Mouse (Mus musculus) lung, postnatal 10 days (tissue): ENCODE data around the gene Sergef.

ENCODE experiments used
- DNase-seq: peaks from one replicate; pipeline ENCODE4 v3.0.0; 2021

The Sergef gene

DNA sequence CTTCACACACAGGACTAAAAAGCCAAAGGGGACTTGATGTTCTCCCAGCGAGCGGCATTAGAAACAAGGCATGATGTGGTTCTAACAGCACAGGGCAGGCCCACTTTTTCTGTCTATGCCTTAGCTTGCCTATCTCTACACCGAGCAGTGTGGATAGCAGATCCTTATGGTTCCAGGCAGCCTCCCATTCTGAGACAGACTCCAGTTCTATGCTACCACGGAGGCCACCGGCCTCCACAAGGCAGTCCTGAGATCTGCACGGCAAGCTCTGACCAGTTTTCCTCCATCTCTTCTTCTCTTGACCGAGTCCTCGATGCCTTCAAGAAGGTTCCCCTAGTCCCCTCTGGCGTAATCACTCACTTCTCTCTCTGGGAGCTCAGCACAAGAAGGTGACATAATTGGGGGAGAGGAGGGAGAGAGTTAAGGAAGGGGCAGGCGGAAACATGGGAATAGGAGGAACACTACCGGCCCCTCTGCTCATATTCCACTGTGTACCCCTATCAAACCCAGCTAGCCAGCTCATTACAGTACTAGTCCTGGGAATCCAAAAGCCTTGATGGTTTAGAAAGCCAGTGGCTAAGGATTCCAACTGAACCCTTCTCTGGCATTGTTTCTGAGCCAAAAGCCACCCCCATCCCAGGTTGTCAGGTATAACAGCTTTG, 104.7 kb downstream of the Sergef start:
- no peak for DNase-seq

- DNase-seq: no peak
These were observed 106.1 kb downstream of the Sergef start for GRCm38 (mm10) chr7:46533518-46533917.

GRCm38 (mm10) chr7:46531345-46531744, 108.3 kb downstream of the Sergef start:
- DNase-seq: no peak

GRCm38 (mm10) chr7:46529930-46530329, 109.7 kb downstream of the Sergef start:
- DNase-seq: no peak

DNA sequence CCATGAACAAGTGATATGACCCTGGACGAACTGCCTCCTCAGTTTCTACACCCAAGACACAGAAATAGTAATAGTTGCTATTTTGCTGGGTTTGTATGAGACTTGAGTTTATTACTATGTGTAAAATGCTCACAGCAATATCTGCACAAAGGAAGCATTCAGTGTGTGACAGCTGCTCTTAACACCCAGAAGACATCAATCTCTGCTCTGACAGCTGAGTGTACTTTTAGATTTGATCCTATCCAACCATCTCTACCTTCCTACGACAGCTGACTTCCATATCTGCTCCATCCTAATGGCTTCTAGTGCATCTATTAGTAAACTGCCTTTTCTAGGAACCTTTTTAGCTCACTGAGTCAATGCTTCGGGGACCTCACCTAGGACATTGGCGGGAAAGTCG, 110.3 kb downstream of the Sergef start:
- no peak for DNase-seq

DNA sequence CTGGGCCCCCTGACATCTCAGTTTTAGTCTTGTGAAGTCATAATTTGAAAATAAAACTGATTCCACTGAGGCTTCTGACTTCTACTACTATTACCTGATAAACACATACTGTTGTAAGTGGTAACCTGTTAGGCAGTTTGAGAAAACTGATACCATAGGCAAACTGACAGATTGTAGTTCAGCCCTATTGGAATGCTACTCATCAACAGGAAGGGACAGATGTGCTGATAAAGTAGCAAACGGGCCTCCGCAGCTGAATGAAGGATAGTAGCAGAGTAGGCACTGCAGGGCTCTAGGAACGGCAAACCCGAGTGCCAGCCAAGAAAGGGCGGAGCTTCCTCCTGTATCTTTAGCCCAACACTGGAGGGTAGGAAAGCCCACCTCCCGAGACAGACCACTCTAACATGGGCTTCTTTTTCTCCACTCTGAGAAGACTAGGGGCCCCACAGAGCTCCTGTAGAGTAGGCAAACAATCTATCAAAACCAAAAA, 112.9 kb downstream of the Sergef start:
- DNase-seq: no peak

- no peak for DNase-seq
These were observed 116.4 kb downstream of the Sergef start for GRCm38 (mm10) chr7:46523215-46523614.

DNA sequence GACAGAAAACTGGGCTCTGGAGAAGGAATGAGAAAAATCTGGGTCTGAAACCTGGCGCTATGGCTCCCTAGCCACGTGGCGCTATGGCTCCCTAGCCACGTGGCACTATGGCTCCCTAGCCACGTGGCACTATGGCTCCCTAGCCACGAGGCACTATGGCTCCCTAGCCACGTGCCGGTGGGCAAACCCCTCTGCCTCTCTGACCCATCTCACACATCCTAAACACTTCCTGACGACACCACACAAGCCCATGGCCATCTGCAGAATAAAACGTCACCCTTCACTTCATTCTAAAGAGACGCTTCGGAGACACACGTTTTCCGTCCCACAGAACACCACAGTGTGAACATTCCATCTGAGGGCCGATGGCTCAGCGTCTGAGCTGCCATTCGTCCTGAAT, 117.8 kb downstream of the Sergef start:
- DNase-seq: no peak

DNA sequence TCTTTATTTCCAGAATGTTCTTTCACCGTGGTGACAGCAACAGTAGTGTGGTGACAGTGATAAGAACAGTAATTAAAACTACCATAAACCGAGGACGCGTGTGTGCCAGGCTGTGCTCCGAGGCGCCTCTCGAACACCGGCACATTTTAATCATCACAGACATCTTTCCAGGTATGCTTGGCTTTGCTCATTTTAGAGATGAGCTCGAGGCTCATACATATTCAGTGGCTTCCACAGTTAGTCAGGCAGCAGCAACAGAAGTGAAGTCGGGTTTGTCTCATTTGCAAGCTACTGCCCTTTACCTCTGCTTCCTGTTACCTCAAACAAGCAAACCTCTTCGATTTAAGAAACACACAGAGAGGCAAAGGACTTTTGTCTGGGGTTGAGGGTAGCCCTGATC, 120.5 kb downstream of the Sergef start:
- no peak for DNase-seq

DNA sequence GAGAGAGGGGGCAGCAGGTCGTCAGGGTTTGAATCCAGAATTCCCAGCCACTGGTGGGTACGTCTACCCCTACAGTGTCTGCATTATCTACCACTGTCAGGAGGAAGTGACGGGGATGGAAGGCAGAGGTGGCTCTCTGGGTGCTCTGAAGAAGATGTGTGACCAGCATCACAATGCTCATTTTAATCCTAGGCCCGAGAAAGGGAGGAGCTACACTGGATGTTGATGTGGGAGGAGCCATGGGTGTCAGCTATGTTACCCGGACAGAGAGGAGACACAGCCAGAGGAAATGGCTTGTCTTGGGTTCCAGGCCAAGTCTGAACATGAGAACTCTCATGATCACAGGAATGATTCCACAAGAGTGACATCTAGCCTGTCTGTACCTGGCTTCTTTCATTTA, 122.4 kb downstream of the Sergef start:
- no peak for DNase-seq

DNA sequence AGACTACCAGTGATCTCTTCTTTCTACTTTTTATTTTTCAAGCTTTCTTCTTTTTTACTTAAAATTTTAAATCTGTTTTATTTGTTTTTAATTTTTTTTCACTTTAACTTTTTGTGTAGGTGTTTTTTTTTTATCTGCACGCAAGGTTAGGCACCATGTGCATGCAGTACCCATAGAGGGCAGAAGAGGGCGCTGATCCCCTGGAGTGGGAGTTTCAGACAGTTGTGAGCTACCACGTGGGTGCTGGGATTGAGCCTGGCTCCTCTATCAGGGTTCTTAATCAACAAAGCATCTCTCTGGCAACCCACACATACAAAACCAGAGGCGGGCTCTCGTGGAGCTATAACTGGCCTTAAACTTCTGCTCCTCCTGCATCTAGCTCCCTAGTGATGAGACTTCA, 123.6 kb downstream of the Sergef start:
- DNase-seq: no peak

DNA sequence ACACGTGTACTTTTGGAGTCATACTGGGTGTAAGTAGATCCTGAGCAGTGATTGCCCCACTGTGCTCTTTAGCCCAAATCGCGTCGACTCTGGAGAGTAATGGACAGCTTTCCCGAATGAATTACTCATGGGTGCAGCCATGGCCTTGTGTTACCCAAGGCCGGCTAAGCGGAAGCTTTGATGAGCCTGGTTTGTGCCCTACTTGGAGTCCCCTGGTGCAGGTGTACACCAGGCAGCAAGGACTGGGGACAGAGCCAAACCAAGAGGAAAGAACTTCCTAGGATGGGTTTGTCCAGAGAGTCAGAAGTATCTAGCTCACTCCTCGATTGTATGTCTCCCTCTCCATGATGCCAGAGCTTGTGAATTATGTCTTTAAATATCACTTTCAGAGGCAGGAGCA, 124.6 kb downstream of the Sergef start:
- no peak for DNase-seq

GRCm38 (mm10) chr7:46513562-46513961, 126.0 kb downstream of the Sergef start:
- DNase-seq: peak; percentile 10

DNA sequence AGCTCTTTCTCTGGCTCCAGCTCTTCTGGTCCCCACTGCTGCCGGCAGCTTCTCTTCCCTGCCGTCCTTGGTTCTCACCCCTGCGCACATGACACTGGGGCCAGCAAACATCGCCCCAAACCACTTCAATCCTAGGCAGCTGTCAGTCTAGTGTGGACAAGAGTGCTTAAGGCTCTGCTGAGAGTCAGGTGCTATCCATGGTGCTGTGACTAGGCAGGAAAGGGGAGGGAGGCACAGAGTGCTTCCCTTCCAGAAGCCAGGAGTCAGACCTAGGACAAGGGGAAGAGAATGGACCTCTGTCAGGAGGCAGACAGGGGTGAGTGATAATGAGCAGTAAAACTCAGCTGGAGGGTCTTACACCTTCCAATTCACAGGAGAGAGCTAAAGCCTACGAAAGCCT, 126.8 kb downstream of the Sergef start:
- no peak for DNase-seq

- no peak for DNase-seq
These were observed 128.8 kb downstream of the Sergef start for GRCm38 (mm10) chr7:46510806-46511205.

- peak; percentile 51 for DNase-seq
These were observed 130.0 kb downstream of the Sergef start for GRCm38 (mm10) chr7:46509391-46510310.

DNA sequence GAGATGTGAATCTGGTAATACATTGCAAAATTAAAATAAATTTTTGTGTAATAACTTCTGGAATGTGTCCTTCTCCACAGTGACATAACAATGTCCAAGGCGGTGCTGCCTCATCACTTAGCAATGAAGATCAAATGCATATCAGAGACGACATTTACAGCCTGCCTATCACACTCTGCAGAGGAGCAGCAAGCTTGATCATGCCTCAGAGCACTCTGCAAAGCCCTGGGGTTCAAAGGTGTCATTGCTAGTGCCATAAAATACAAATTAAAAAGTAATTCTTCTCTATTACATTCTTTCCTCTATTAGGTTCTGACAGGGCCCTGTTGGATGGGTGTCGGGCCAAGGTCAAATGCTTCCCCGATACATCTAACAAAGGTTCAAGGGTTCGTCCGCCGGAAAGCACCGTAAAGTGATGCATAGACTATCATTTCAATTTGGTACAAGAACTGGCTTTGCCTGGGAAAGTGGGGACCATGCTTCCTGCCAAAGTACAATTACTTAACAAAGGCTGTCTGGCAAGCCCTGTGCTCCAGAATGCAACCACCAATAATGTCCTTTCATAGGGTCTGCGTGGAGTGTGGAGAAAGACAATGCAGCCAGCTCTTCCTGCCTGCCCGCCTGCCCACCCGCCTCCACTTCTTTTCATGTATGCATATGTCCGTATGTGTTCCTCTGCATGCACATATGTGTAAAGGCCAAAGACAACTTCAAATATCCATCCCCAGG, 130.9 kb downstream of the Sergef start:
- no peak for DNase-seq

GRCm38 (mm10) chr7:46504157-46504556, 135.4 kb downstream of the Sergef start:
- no peak for DNase-seq

DNA sequence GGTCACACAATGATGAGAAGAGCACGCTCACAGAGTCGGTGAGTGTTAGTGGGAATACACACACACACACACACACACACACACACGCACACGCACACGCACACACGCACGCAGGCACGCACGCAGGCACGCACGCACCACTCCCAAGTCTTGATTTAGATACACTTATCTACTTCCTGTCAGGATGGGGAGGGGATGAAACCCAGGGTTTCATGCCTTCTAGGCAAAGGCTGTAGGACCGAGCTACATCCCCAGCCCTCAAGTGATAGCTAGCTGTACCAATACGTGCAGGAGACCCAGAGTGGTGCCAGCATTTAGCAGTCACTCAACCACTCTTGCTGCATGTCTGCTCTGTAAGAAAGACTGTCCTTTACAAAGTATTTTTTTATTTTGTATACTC, 137.0 kb downstream of the Sergef start:
- DNase-seq: no peak

- DNase-seq: no peak
These were observed 138.1 kb downstream of the Sergef start for GRCm38 (mm10) chr7:46501458-46501857.

DNA sequence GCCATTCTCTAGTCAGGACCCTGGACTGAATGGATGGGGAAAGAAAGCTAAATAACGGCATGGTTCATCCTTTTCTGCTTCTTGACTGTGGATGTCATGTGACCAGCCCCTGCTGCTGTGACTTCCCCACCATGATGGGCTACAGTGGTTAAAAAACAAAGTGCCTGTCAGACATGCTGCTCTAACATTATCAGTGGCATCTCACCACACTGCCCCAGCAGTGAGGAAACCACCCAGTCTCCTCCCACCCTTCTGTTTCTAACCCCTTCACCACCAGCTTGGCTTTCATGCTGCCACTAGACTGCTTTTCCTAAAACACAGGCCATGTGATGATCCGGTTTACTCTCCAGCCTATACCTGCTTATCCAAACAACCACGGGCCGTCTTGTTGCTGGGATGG, 140.0 kb downstream of the Sergef start:
- DNase-seq: no peak

DNA sequence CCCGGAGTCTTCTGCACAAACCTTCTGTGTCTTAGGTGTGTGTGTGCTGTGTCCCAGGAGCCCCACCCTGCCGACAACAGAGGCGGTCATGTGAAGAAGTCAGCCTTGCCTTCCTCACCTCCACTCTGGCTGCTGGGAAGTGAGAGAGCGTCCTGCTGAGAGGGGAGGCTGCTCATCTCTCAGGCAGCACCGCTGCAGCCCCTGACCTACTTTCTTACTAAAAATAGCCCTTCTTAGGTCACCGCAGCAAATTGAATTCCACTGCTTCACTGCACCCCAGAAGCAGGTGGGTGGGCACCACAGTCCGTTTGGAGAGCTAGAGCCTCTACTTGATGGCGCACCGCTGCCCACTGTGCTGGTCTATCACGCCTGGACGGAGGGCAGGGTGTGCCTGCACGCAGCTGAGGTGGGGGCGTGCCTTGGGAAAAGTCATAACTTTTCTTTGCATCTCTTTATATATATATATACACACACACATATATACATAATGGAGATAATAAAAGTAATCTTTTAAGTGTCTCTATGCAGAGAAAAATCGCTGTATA, 147.4 kb downstream of the Sergef start:
- DNase-seq: no peak

DNA sequence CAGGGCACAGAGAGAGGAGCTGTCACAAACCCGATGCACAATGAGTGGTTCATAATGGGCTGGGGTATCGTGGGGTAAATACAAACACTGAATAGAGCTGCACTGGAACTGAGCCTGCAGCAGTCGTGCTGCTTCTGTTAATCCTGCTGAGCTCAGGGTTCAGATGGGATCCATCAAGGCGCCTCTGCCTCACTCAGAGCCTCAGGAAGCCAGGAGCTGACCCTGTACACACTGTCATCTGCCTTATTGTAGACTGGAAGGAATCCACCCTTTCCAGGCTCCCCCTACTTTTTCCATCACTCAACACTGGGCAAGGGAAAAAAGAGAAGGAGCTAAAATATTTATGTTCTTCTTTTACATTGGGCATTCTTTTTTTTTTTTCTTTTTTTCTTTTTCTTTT, 152.3 kb downstream of the Sergef start:
- DNase-seq: peak; percentile 21
